Mouse (Mus musculus): ENCODE measurements around the gene Gls.

The Gls gene

GRCm38 (mm10) chr1:52233143-52233713 lies at the start of gene Gls:
Gene Gls (minus strand): TSS chr1:52233232.
- peak; percentile 96 for DNase-seq (ENCODE audit: low spot score)

GRCm38 (mm10) chr1:52279831-52280595 lies 47.0 kb upstream of the Gls start:
- no peak for DNase-seq (ENCODE audit: low spot score)

GRCm38 (mm10) chr1:52279331-52279730 lies 46.3 kb upstream of the Gls start:
- DNase-seq (ENCODE audit: low spot score) = no peak

GRCm38 (mm10) chr1:52278073-52278472 lies 45.0 kb upstream of the Gls start:
- DNase-seq (ENCODE audit: low spot score) = no peak

- no peak for DNase-seq (ENCODE audit: low spot score)
Observed at GRCm38 (mm10) chr1:52274210-52274609, 41.2 kb upstream of the Gls start.

- no peak for DNase-seq (ENCODE audit: low spot score)
Observed at GRCm38 (mm10) chr1:52272018-52272678, 39.1 kb upstream of the Gls start.

GRCm38 (mm10) chr1:52270354-52270753 lies 37.3 kb upstream of the Gls start:
- no peak for DNase-seq (ENCODE audit: low spot score)

GRCm38 (mm10) chr1:52269596-52269995 lies 36.6 kb upstream of the Gls start:
- no peak for DNase-seq (ENCODE audit: low spot score)

GRCm38 (mm10) chr1:52268006-52268405 lies 35.0 kb upstream of the Gls start:
- no peak for DNase-seq (ENCODE audit: low spot score)

- DNase-seq (ENCODE audit: low spot score) = peak; percentile 42
Observed at GRCm38 (mm10) chr1:52267606-52268005, 34.6 kb upstream of the Gls start.

GRCm38 (mm10) chr1:52265886-52266516 lies 33.0 kb upstream of the Gls start:
- DNase-seq (ENCODE audit: low spot score) = no peak

- no peak for DNase-seq (ENCODE audit: low spot score)
Observed at GRCm38 (mm10) chr1:52264290-52264689, 31.3 kb upstream of the Gls start.

- DNase-seq (ENCODE audit: low spot score) = no peak
Observed at GRCm38 (mm10) chr1:52260354-52261090, 27.5 kb upstream of the Gls start.

GRCm38 (mm10) chr1:52258006-52258749 lies 25.1 kb upstream of the Gls start:
- DNase-seq (ENCODE audit: low spot score) = no peak

GRCm38 (mm10) chr1:52256916-52257315 lies 23.9 kb upstream of the Gls start:
- DNase-seq (ENCODE audit: low spot score) = no peak

- DNase-seq (ENCODE audit: low spot score) = no peak
Observed at GRCm38 (mm10) chr1:52256194-52256593, 23.2 kb upstream of the Gls start.

GRCm38 (mm10) chr1:52254411-52254810 lies 21.4 kb upstream of the Gls start:
- DNase-seq (ENCODE audit: low spot score) = no peak

- no peak for DNase-seq (ENCODE audit: low spot score)
Observed at GRCm38 (mm10) chr1:52253386-52253785, 20.4 kb upstream of the Gls start.

- no peak for DNase-seq (ENCODE audit: low spot score)
Observed at GRCm38 (mm10) chr1:52252447-52252846, 19.4 kb upstream of the Gls start.

GRCm38 (mm10) chr1:52251038-52251735 lies 18.2 kb upstream of the Gls start:
- DNase-seq (ENCODE audit: low spot score) = no peak
